Mouse (Mus musculus): ENCODE results near the gene Meis1. TPM values are rescaled to one million over a fixed set of nuclear protein-coding genes. Genes with fewer than 3 reads are reported as not detected.

Meis1 gene
- total RNA-seq, 4 experiments from 2014 or later = 2.2 to 3.0 (median 2.6) TPM

GRCm38 (mm10) chr11:18906866-18907265, 111.9 kb downstream of the Meis1 start:
- DNase-seq (ENCODE audit: low spot score in 2 of 2) = no peak

- no peak for DNase-seq (ENCODE audit: low spot score in 2 of 2)
Measured at GRCm38 (mm10) chr11:18905431-18905830, 113.4 kb downstream of the Meis1 start.

- no peak for DNase-seq (ENCODE audit: low spot score in 2 of 2)
Measured at GRCm38 (mm10) chr11:18904880-18905279, 113.9 kb downstream of the Meis1 start.

- DNase-seq (ENCODE audit: low spot score in 2 of 2) = no peak
Measured at GRCm38 (mm10) chr11:18904285-18904684, 114.5 kb downstream of the Meis1 start.

- no peak for DNase-seq (ENCODE audit: low spot score in 2 of 2)
Measured at GRCm38 (mm10) chr11:18900489-18900888, 118.3 kb downstream of the Meis1 start.

- DNase-seq (ENCODE audit: low spot score in 2 of 2) = no peak
Measured at GRCm38 (mm10) chr11:18898862-18899261, 119.9 kb downstream of the Meis1 start.

GRCm38 (mm10) chr11:18897921-18898646, 120.7 kb downstream of the Meis1 start:
- DNase-seq (ENCODE audit: low spot score in 2 of 2) = no peak

- no peak for DNase-seq (ENCODE audit: low spot score in 2 of 2)
Measured at GRCm38 (mm10) chr11:18897250-18897649, 121.5 kb downstream of the Meis1 start.

GRCm38 (mm10) chr11:18892470-18892869, 126.3 kb downstream of the Meis1 start:
- DNase-seq (ENCODE audit: low spot score in 2 of 2) = no peak

GRCm38 (mm10) chr11:18889139-18889538, 129.6 kb downstream of the Meis1 start:
- DNase-seq (ENCODE audit: low spot score in 2 of 2) = no peak

- no peak for DNase-seq (ENCODE audit: low spot score in 2 of 2)
Measured at GRCm38 (mm10) chr11:18888651-18889050, 130.1 kb downstream of the Meis1 start.

GRCm38 (mm10) chr11:18885729-18886325, 133.0 kb downstream of the Meis1 start:
- no peak for DNase-seq (ENCODE audit: low spot score in 2 of 2)

GRCm38 (mm10) chr11:18885036-18885728, 133.6 kb downstream of the Meis1 start:
- no peak for DNase-seq (ENCODE audit: low spot score in 2 of 2)

- DNase-seq (ENCODE audit: low spot score in 2 of 2) = no peak
Measured at GRCm38 (mm10) chr11:18883987-18884386, 134.8 kb downstream of the Meis1 start.

GRCm38 (mm10) chr11:18883507-18883881, 135.3 kb downstream of the Meis1 start:
- no peak for DNase-seq (ENCODE audit: low spot score in 2 of 2)

GRCm38 (mm10) chr11:18882747-18883506, 135.9 kb downstream of the Meis1 start:
- DNase-seq (ENCODE audit: low spot score in 2 of 2) = no peak

GRCm38 (mm10) chr11:18882315-18882714, 136.5 kb downstream of the Meis1 start:
- DNase-seq (ENCODE audit: low spot score in 2 of 2) = no peak

- no peak for DNase-seq (ENCODE audit: low spot score in 2 of 2)
Measured at GRCm38 (mm10) chr11:18880806-18881205, 138.0 kb downstream of the Meis1 start.

- DNase-seq (ENCODE audit: low spot score in 2 of 2) = no peak
Measured at GRCm38 (mm10) chr11:18879456-18879818, 139.3 kb downstream of the Meis1 start.

- DNase-seq (ENCODE audit: low spot score in 2 of 2) = no peak
Measured at GRCm38 (mm10) chr11:18878748-18879455, 139.9 kb downstream of the Meis1 start.

- DNase-seq (ENCODE audit: low spot score in 2 of 2) = no peak
Measured at GRCm38 (mm10) chr11:18878016-18878415, 140.8 kb downstream of the Meis1 start.

All from layer of hippocampus, adult 8-10 months (tissue).